Mouse (Mus musculus): Measurements from ENCODE around the gene Fgf2. TPM values are rescaled to one million over a fixed set of nuclear protein-coding genes. Genes with fewer than 3 reads are reported as not detected.

Fgf2 gene
- total RNA-seq, 1 experiment from 2014 or later: 0.23 TPM

DNA sequence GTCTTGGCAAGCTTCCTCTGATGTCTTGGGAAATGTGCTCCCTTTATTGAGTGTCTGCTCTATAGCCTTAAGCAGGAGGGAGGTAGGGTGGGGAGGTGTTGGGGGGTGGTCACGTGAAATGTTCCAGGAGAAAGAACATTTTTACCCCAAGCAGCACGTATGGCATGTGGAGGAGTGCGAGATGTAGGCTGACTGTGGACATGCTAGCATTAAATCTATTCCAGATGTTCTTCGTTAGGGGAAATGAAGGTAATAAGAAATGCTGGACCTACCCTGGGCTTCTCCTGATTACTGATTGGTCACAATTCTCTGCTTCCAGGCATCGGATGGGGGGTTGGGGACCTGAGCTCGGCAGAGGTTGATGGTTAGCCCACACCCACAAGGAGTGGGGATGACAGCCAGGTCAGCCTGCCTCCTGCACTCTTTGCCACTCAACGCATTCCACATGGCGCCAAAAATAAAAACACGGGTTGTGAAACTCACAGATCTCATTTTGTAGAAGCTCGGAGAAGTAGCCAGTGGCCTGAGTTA, 5.9 kb downstream of the Fgf2 start:
- ATAC-seq (replicated peaks; ENCODE audit: low read depth, poor library complexity, severe bottlenecking): no peak

DNA sequence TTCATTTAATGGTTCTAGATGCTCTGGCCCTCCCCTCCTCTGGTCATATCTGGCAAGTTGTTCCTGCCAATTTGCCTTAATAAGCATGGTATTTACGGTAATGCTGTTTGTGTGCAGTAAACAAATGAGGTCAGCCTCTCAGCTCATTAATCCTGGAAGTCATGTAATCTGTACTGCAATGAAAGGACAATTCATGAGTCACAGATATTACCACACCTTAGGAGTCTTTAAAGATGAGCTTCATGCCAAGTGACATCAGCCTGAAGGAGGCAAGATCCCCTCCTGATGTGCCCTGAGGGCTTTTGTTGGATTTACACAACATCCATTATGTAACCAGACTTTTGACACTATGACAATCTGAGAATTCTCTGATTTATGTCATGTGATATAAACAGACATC, 6.6 kb downstream of the Fgf2 start:
- ATAC-seq (replicated peaks; ENCODE audit: low read depth, poor library complexity, severe bottlenecking): no peak

- ATAC-seq (replicated peaks; ENCODE audit: low read depth, poor library complexity, severe bottlenecking): peak; percentile 71
Observed at GRCm38 (mm10) chr3:37360729-37361128, 12.6 kb downstream of the Fgf2 start.

- ATAC-seq (replicated peaks; ENCODE audit: low read depth, poor library complexity, severe bottlenecking): no peak
Observed at GRCm38 (mm10) chr3:37365144-37365543, 17.0 kb downstream of the Fgf2 start.

DNA sequence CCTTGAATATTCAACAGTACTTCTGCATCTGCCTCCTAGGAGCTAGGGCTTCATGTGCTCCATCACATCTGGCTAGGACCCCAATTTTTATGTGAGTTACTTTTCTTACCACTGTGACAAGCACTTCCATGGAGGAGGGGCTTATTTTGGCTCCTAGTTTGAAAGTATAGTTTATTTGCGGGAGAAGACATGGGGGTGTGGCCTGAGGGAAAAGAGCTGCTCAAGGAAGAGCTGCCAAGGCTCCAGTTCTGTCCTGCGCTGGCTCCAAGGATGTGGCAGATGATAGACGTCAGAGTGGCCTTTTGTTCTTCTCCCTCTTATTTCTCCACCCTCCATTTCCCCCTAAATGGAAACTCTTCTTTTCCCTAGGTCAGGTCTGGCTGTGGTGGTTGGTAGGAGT, 17.8 kb downstream of the Fgf2 start:
- ATAC-seq (replicated peaks; ENCODE audit: low read depth, poor library complexity, severe bottlenecking): no peak

- ATAC-seq (replicated peaks; ENCODE audit: low read depth, poor library complexity, severe bottlenecking): no peak
Observed at GRCm38 (mm10) chr3:37366381-37367053, 18.4 kb downstream of the Fgf2 start.

DNA sequence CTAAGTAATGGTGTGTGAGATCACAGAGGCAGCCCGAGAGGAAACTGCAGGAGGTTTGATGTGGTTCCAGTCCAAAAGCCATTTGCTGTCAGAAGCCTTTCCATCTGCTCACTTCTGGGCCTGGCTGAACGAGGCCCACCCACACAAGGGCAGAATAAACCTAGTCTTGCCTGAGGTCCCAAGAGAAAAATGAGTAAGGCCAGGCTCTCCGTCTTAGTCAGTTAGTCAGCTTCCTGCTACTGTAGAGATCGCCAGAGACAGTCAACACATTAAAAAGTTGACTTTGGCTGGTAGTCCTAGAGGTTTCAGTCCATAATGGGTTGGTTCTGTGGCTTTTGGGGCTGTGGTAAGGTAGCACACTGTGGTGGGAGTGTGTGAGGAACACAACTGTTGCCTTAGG, 22.3 kb downstream of the Fgf2 start:
- ATAC-seq (replicated peaks; ENCODE audit: low read depth, poor library complexity, severe bottlenecking): no peak

DNA sequence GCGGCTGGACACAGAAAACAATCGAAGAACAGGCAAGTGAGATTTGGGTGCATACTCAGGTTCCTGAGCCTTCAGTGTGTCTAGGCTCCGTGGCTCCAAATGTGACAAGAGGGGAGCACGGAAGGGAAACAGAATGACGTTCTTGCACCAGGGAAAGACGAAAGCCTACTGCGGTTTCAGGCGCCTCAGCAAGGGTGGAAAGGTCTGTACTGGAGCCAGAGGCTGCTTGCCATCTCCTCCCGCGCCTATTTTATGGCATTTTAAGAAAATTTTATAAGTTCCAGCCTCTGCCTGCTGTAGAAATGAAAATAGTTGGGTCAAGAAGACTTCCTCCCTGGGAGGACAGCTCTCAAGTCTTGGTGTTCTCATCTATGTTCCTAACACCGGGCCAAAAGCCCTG, 25.6 kb downstream of the Fgf2 start:
- ATAC-seq (replicated peaks; ENCODE audit: low read depth, poor library complexity, severe bottlenecking): no peak

- no peak for ATAC-seq (replicated peaks; ENCODE audit: low read depth, poor library complexity, severe bottlenecking)
Observed at GRCm38 (mm10) chr3:37377926-37378325, 29.8 kb downstream of the Fgf2 start.

DNA sequence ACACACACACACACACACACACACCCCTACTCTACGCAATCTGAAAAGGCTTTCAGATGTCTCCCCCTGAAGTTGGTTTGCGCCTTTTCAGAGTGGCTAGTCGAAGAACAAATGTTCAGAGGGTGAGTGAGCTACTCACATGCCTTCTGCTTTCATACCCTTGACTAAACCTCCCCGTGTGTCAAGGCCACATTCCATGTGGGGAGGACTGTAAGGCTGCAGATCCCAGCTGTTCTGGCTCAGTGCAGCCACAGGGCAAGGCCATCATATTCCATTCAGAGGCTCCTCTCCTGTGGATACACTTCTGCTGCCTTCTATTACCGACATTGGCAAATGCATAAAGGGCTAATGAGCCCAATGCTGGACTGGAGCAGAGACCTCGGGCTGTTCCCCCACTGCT, 30.3 kb downstream of the Fgf2 start:
- ATAC-seq (replicated peaks; ENCODE audit: low read depth, poor library complexity, severe bottlenecking): no peak

DNA sequence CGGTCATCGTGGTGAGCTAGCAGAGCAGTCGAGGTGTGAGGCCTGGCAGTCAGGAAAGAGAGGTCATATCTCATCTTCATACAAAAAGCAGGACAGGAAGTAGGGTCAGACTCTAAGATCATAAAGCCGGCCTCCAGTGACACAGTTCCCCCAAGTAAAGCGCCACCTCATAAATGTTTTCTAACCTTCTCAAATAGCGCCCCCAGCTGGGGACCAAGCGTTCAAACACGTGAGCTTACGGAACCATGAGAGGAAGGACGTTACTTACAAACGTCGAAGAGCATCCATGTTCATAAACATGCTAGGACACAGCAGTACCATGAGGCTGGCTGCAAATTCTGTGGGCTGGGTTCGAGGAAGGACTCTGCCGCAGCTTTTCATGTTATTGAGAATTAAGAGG, 31.1 kb downstream of the Fgf2 start:
- 0 out of 2 replicates have a peak, but pooled peaks have one; percentile 29 for ATAC-seq (replicated peaks; ENCODE audit: low read depth, poor library complexity, severe bottlenecking)

DNA sequence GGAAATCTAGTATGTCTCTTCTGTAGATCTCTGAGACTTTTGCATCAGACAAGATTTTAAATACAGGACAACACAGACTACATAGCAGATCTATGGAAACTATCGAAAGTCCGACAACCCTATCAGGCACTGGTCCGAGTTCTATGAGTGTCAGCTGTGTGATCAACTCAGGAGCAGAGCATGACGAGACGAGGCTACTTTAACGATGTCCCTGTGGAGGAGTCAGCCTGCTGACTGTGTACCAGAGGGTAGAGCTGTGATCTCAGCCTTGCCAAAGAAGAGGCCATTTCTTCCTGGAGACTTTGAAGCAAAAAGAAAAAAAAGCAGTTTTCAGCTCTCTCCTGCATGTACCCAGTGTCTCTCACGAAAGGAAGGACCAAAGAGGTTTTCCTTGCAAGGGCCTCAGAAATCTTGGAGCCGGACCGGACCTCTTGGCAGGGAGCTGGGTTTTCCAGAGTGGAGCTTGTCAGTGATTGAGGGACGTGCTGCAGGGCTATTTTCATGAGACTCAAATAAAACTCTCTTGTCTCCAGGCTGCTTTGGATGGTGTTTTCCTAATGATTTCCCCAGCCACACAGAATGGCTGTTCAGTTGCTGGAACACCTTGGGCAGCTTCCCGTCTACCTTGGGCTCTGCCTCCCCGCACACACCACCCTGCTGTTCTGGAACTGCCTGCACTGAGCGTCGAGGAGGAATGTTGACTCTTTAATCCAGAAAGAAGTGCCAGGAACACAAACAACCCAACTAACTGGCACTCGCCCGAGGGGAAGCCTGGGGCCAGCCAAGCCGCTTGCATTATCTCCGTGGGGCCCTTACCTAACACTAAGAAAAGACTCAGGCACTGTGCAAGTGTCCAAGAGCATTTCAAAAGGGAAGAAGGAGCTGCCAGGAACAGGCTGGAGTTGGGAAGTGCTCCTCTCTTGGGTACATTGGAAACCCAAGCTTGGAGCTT, 32.1 kb downstream of the Fgf2 start:
- ATAC-seq (replicated peaks; ENCODE audit: low read depth, poor library complexity, severe bottlenecking): no peak

DNA sequence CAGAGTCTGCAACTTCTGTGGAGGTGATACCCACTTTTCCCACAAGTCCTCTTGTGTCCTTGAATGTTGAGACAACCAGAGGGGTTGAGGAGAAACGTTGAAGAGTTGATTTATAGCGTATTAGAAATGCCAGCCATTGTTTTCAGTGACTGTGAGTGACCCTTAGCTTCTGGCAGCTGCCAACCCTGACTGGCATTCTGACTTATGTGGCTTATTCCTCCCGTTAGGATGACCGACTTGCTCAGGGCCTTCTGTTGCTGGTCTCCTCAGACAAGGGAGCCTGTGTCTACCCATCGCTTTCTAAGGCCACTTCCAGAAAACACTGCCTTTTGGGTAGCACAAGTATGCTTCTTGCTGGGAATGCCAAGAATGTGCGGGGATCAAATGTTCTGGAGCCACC, 33.3 kb downstream of the Fgf2 start:
- ATAC-seq (replicated peaks; ENCODE audit: low read depth, poor library complexity, severe bottlenecking): no peak

- ATAC-seq (replicated peaks; ENCODE audit: low read depth, poor library complexity, severe bottlenecking): no peak
Observed at GRCm38 (mm10) chr3:37383096-37383765, 35.1 kb downstream of the Fgf2 start.

- peak; percentile 63; the same call in 1 of the 2 replicates for ATAC-seq (replicated peaks; ENCODE audit: low read depth, poor library complexity, severe bottlenecking)
Observed at GRCm38 (mm10) chr3:37387310-37387709, 39.2 kb downstream of the Fgf2 start.

GRCm38 (mm10) chr3:37396930-37397608, 48.9 kb downstream of the Fgf2 start:
- no peak for ATAC-seq (replicated peaks; ENCODE audit: low read depth, poor library complexity, severe bottlenecking)

- ATAC-seq (replicated peaks; ENCODE audit: low read depth, poor library complexity, severe bottlenecking): no peak
Observed at GRCm38 (mm10) chr3:37397646-37398045, 49.5 kb downstream of the Fgf2 start.

- ATAC-seq (replicated peaks; ENCODE audit: low read depth, poor library complexity, severe bottlenecking): peak; percentile 66; the same call in 1 of the 2 replicates
Observed at GRCm38 (mm10) chr3:37398661-37399395, 50.7 kb downstream of the Fgf2 start.

Measured in common myeloid progenitor, adult 5-6 weeks (primary cell).